Comparison of ENCODE assay signal across 31 mouse cellular contexts in the genomic region with DNA sequence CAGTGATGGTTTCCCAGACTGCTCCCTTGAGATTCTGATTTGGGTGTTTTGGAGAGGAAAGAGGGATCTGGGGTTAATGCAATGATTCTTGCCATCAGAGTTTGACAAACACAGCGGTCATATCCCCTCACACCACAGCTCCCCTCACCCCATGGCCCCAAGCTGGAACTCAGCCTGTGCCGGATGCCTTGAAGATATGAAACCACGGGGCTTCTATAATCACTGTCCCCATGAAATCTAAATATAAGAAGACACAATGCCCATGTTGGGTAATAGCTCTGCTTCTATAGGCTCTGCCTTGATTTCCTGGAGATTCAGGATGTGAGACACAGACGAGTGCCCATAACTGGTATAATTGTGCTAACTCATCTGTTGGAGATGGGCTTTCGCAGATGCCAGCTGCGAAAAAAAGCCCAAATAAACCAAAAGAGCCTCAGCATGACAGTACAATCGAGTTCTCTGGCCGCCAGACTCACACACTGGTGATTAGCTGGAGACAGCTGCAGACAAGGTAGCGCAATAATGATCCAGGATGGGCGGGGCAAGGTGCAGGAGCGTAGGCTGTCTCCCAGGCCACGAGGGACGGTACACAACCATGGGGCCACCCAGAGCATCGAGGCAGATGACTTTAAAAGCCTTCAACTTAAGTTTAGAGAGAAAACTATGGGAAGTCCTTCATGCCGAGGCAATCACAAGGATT. TPM values are rescaled to one million over a fixed set of nuclear protein-coding genes. Genes with fewer than 3 reads are reported as not detected.
A peak's percentile ranks its signal among the peaks of the same experiment; 100 is the strongest.
DNase-seq lines count a peak whose midpoint lies in the region; ATAC-seq lines count a peak whose summit lies in the region.
"Had no signal": no experiment of that assay in that cellular context is flagged by ENCODE, and none has a peak within 500 bp of the region (broad histone marks: within the 10 kb centered on the region; RNA-seq: fewer than 3 reads in every experiment).

No protein-coding gene starts in this region.

- ATAC-seq in heart, embryonic 11.5 days (replicated peaks; ENCODE audit: insufficient number of reproducible peaks, low FRiP score, low TSS enrichment): no peak
- ATAC-seq in lung, embryonic 15.5 days (ENCODE audit: borderline replicate concordance, extremely low read depth, low FRiP score, low TSS enrichment): peak; percentile 81
- ATAC-seq in megakaryocyte, adult 5-6 weeks (ENCODE audit: poor library complexity, severe bottlenecking): no peak
- ATAC-seq: CD4-positive, CD25-positive, alpha-beta regulatory T cell, adult 4 months; forebrain, embryonic 15.5 days; hindbrain, postnatal 0 days had no signal

- peak; percentile 53 for DNase-seq in heart, embryonic 10.5 days (ENCODE audit: low spot score)
- DNase-seq in lung, postnatal 10 days: no peak
- peak; percentile 18 to 69 for DNase-seq in lung, postnatal 4 days
- no peak for DNase-seq in lung, adult 18-20 months
- DNase-seq: adrenal gland, adult 2 months; adrenal gland, postnatal 25 days; B cell, adult 2 months; cerebellum, adult 11-12 months; cerebellum, adult 8-10 months; cerebellum, postnatal 10 days; cerebellum, postnatal 36 days; embryo, embryonic 11 days; gastrocnemius, postnatal 25 days; heart, adult 2 months; heart, postnatal 14 days; heart, postnatal 4 days had no signal

- no peaks in the 10 kb centered on the region for H3K36me3 ChIP-seq in heart, embryonic 10.5 days
- no peaks in the 10 kb centered on the region for H3K36me3 ChIP-seq in heart, embryonic 11.5 days (ENCODE audit: control insufficient read depth, insufficient read depth, low read length)
- no peaks in the 10 kb centered on the region for H3K36me3 ChIP-seq in lung, embryonic 15.5 days
- H3K36me3 ChIP-seq: embryonic facial prominence, embryonic 10.5 days; embryonic facial prominence, embryonic 13.5 days; forebrain, embryonic 12.5 days; forebrain, embryonic 15.5 days; heart, embryonic 13.5 days had no signal

- no peaks in the 10 kb centered on the region for H3K27me3 ChIP-seq in heart, embryonic 10.5 days (ENCODE audit: insufficient read depth, poor library complexity, severe bottlenecking)
- no peaks in the 10 kb centered on the region for H3K27me3 ChIP-seq in heart, embryonic 11.5 days (ENCODE audit: control insufficient read depth, insufficient read depth, low read length)
- no peaks in the 10 kb centered on the region for H3K27me3 ChIP-seq in lung, embryonic 15.5 days
- H3K27me3 ChIP-seq: embryonic facial prominence, embryonic 13.5 days; forebrain, embryonic 12.5 days; forebrain, embryonic 15.5 days; heart, embryonic 13.5 days had no signal

- H3K4me2 ChIP-seq in heart, embryonic 11.5 days: no peak overlapping the region
- no peak overlapping the region for H3K4me2 ChIP-seq in lung, embryonic 15.5 days
- H3K4me2 ChIP-seq: embryonic facial prominence, embryonic 13.5 days; forebrain, embryonic 12.5 days; forebrain, embryonic 15.5 days; heart, embryonic 13.5 days; hindbrain, embryonic 14.5 days had no signal

- no peak overlapping the region for H3K4me3 ChIP-seq in heart, embryonic 10.5 days
- H3K4me3 ChIP-seq in heart, embryonic 11.5 days (ENCODE audit: low read depth, low read length): no peak overlapping the region
- H3K4me3 ChIP-seq in lung, embryonic 15.5 days: no peak overlapping the region
- H3K4me3 ChIP-seq: embryonic facial prominence, embryonic 10.5 days; embryonic facial prominence, embryonic 13.5 days; erythroblast, embryonic 14.5 days; forebrain, embryonic 12.5 days; forebrain, embryonic 15.5 days; heart, adult 2 months; heart, embryonic 13.5 days had no signal

- peaks cover 3% of the 10 kb centered on the region; the same call in 1 of the 2 replicates for H3K4me1 ChIP-seq in heart, embryonic 10.5 days
- H3K4me1 ChIP-seq in heart, embryonic 11.5 days (ENCODE audit: control insufficient read depth, insufficient read depth, low read length): no peaks in the 10 kb centered on the region
- peaks cover 21% of the 10 kb centered on the region for H3K4me1 ChIP-seq in lung, embryonic 15.5 days
- H3K4me1 ChIP-seq: forebrain, embryonic 12.5 days; forebrain, embryonic 15.5 days had no signal

- H3K27ac ChIP-seq in heart, embryonic 10.5 days: no peak overlapping the region
- no peak overlapping the region for H3K27ac ChIP-seq in heart, embryonic 11.5 days (ENCODE audit: low read depth, low read length)
- H3K27ac ChIP-seq in lung, embryonic 15.5 days: peak overlapping the region; percentile 71
- H3K27ac ChIP-seq: embryonic facial prominence, embryonic 10.5 days; embryonic facial prominence, embryonic 13.5 days; forebrain, embryonic 12.5 days; forebrain, embryonic 15.5 days; heart, adult 2 months; heart, embryonic 13.5 days; hindbrain, embryonic 14.5 days; hindbrain, postnatal 0 days had no signal

- no peaks in the 10 kb centered on the region for H3K9me3 ChIP-seq in heart, embryonic 10.5 days
- no peaks in the 10 kb centered on the region for H3K9me3 ChIP-seq in heart, embryonic 11.5 days (replicated peaks; ENCODE audit: control insufficient read depth, low read length)
- no peaks in the 10 kb centered on the region for H3K9me3 ChIP-seq in lung, embryonic 15.5 days
- H3K9me3 ChIP-seq: embryonic facial prominence, embryonic 10.5 days; embryonic facial prominence, embryonic 13.5 days; forebrain, embryonic 12.5 days; forebrain, embryonic 15.5 days; heart, embryonic 13.5 days had no signal

- H3K9ac ChIP-seq in heart, embryonic 11.5 days (ENCODE audit: low read depth, low read length): no peak overlapping the region
- no peak overlapping the region for H3K9ac ChIP-seq in lung, embryonic 15.5 days
- H3K9ac ChIP-seq: embryonic facial prominence, embryonic 13.5 days; forebrain, embryonic 12.5 days; forebrain, embryonic 15.5 days; heart, embryonic 13.5 days; hindbrain, embryonic 14.5 days had no signal

- 81% methylated on average over 15 of the region's 15 CpGs for WGBS in heart, embryonic 10.5 days
- WGBS in heart, embryonic 11.5 days (ENCODE audit: insufficient replicate concordance): 80% methylated on average over 15 of the region's 15 CpGs
- 53% methylated on average over 15 of the region's 15 CpGs for WGBS in lung, embryonic 15.5 days

RNA-seq across cellular contexts. Expression of a gene that starts 1.3 kb away (rescaled TPM):
- polyA plus RNA-seq in heart, embryonic 10.5 days (2016; fragmentation: Nextera tagmentation; extraction: Ambion mirVana): 0.15 TPM in 1 of 2 replicates, not detected in the other
- 0.53 TPM in 1 of 2 replicates, not detected in the other for polyA plus RNA-seq in heart, embryonic 11.5 days (2014; fragmentation: Nextera tagmentation; extraction: Ambion mirVana)
- 0.31 and 0.44 TPM in 2 replicates for polyA plus RNA-seq in lung, embryonic 15.5 days (2015; fragmentation: Nextera tagmentation; extraction: Ambion mirVana)
- not detected in 2 replicates for total RNA-seq in megakaryocyte, adult 5-6 weeks (2015)
- not detected in 2 replicates for total RNA-seq in megakaryocyte, adult 5-6 weeks (2017)
- total RNA-seq: adrenal gland, adult 2 months; adrenal gland, postnatal 25 days; gastrocnemius, adult 8-10 months; gastrocnemius, postnatal 25 days; heart, adult 2 months; heart, postnatal 14 days; heart, postnatal 4 days; MEL had no signal
- polyA plus RNA-seq: adrenal gland, adult 2 months; CD4-positive, CD25-positive, alpha-beta regulatory T cell, adult 4 months; embryonic facial prominence, embryonic 13.5 days; erythroblast, embryonic 14.5 days; forebrain, embryonic 12.5 days; hindbrain, embryonic 11.5 days had no signal

Comparison
In these comparisons a context has a peak if more than half of its experiments do, and no peak if none do; other contexts are left out.
1. DNase-seq: peak in heart, embryonic 10.5 days (single experiment) and lung, postnatal 4 days (2 of 2); none in lung, postnatal 10 days (single experiment) and lung, adult 18-20 months (0 of 2).